Mouse (Mus musculus): ENCODE measurements at regions not wholly inside any gene's neighbourhood (a gene's known extent, or its start where the extent isn't known, plus 50 kb on each side); places are given as distances from the start of the nearest gene placed in this dataset.
"Not testable (repeated sequence)": the region's sequence is repeated elsewhere in the genome, so short reads cannot be mapped to it uniquely, and the experiment has no call there.

GRCm38 (mm10) chr9:41914611-41915010, 209.5 kb downstream of the Sorl1 start:
- no peak for DNase-seq (ENCODE audit: low spot score in 2 of 2)

GRCm38 (mm10) chr9:41913911-41914310, 210.2 kb downstream of the Sorl1 start:
- no peak for DNase-seq (ENCODE audit: low spot score in 2 of 2)

GRCm38 (mm10) chr9:41912482-41912881, 211.6 kb downstream of the Sorl1 start:
- DNase-seq (ENCODE audit: low spot score in 2 of 2): no peak

- no peak for DNase-seq (ENCODE audit: low spot score in 2 of 2)
Measured at GRCm38 (mm10) chr9:41900606-41900974, 223.5 kb downstream of the Sorl1 start.

GRCm38 (mm10) chr9:41899766-41900605, 224.1 kb downstream of the Sorl1 start:
- DNase-seq (ENCODE audit: low spot score in 2 of 2): no peak

- no peak for DNase-seq (ENCODE audit: low spot score in 2 of 2)
Measured at GRCm38 (mm10) chr9:41895106-41895505, 229.0 kb downstream of the Sorl1 start.

GRCm38 (mm10) chr9:41892841-41893240, 231.3 kb downstream of the Sorl1 start:
- no peak for DNase-seq (ENCODE audit: low spot score in 2 of 2)

GRCm38 (mm10) chr9:41891206-41891605, 232.9 kb downstream of the Sorl1 start:
- DNase-seq (ENCODE audit: low spot score in 2 of 2): peak in 1 of 2 experiments; percentile 1

GRCm38 (mm10) chr9:41890273-41891141, 233.6 kb downstream of the Sorl1 start:
- peak; percentile 68 to 71 for DNase-seq (ENCODE audit: low spot score in 2 of 2)

GRCm38 (mm10) chr9:41889568-41890272, 234.4 kb downstream of the Sorl1 start:
- peak in 1 of 2 experiments; percentile 4 for DNase-seq (ENCODE audit: low spot score in 2 of 2)

GRCm38 (mm10) chr9:41888616-41889150, 235.4 kb downstream of the Sorl1 start:
- DNase-seq (ENCODE audit: low spot score in 2 of 2): no peak

GRCm38 (mm10) chr9:41886456-41886855, 237.6 kb downstream of the Sorl1 start:
- not testable (repeated sequence) for DNase-seq (ENCODE audit: low spot score in 2 of 2)

GRCm38 (mm10) chr9:41880457-41880856, 243.6 kb downstream of the Sorl1 start:
- no peak for DNase-seq (ENCODE audit: low spot score in 2 of 2)

GRCm38 (mm10) chr9:41879080-41879479, 245.0 kb downstream of the Sorl1 start:
- no peak for DNase-seq (ENCODE audit: low spot score in 2 of 2)

GRCm38 (mm10) chr9:41861136-41861535, 263.0 kb downstream of the Sorl1 start:
- DNase-seq (ENCODE audit: low spot score in 2 of 2): peak in 1 of 2 experiments; percentile 7

GRCm38 (mm10) chr9:41860681-41861080, 263.4 kb downstream of the Sorl1 start:
- peak; percentile 47 to 59 for DNase-seq (ENCODE audit: low spot score in 2 of 2)

- peak in 1 of 2 experiments; percentile 23 for DNase-seq (ENCODE audit: low spot score in 2 of 2)
Measured at GRCm38 (mm10) chr9:41859780-41860179, 264.3 kb downstream of the Sorl1 start.

GRCm38 (mm10) chr9:41852099-41852498, 272.0 kb downstream of the Sorl1 start:
- no peak for DNase-seq (ENCODE audit: low spot score in 2 of 2)

GRCm38 (mm10) chr9:41849628-41850326, 274.3 kb downstream of the Sorl1 start:
- DNase-seq (ENCODE audit: low spot score in 2 of 2): no peak

- no peak for DNase-seq (ENCODE audit: low spot score in 2 of 2)
Measured at GRCm38 (mm10) chr9:41844616-41845015, 279.5 kb downstream of the Sorl1 start.
